Mouse (Mus musculus): ENCODE results near the gene Polr1a. TPM values are rescaled to one million over a fixed set of nuclear protein-coding genes. Genes with fewer than 3 reads are reported as not detected.

Gene Polr1a
- polyA plus RNA-seq, 1 experiment from 2014 or later: 42.0 TPM

GRCm38 (mm10) chr6:71990371-71990837 lies 81.6 kb downstream of the Polr1a start:
- Histone ChIP-seq H3K4me1 (peaks cover 39% of the 10 kb centered on the region), H3K27me3 (ENCODE audit: low read depth, poor library complexity, severe bottlenecking) (no peaks in the 10 kb centered on the region), H3K36me3 (no peaks in the 10 kb centered on the region), H3K27ac (peak overlapping the region; percentile 87), H3K4me3 (peak overlapping the region; percentile 18; the same call in 1 of the 2 replicates), H3K9me3 (replicated peaks) (no peaks in the 10 kb centered on the region)
- DNase-seq (ENCODE audit: low spot score): no peak
- 64% methylated on average over 8 of the region's 8 CpGs for WGBS

GRCm38 (mm10) chr6:71991190-71991932 lies 82.5 kb downstream of the Polr1a start:
- H3K27ac ChIP-seq: peak overlapping the region; percentile 87

GRCm38 (mm10) chr6:71991933-71992325 lies 83.1 kb downstream of the Polr1a start:
- no peaks in the 10 kb centered on the region for H3K9me3 ChIP-seq (replicated peaks)
- H3K4me1 ChIP-seq: peaks cover 39% of the 10 kb centered on the region
- H3K27me3 ChIP-seq (ENCODE audit: low read depth, poor library complexity, severe bottlenecking): no peaks in the 10 kb centered on the region
- DNase-seq (ENCODE audit: low spot score): no peak
- 86% methylated on average over 2 of the region's 2 CpGs for WGBS
- H3K4me3 ChIP-seq: no peak overlapping the region
- peak overlapping the region; percentile 87 for H3K27ac ChIP-seq
- no peaks in the 10 kb centered on the region for H3K36me3 ChIP-seq

More at GRCm38 (mm10) chr6:71991190-71991932, 82.5 kb downstream of the Polr1a start:
- no peaks in the 10 kb centered on the region for H3K27me3 ChIP-seq (ENCODE audit: low read depth, poor library complexity, severe bottlenecking)
- peaks cover 39% of the 10 kb centered on the region for H3K4me1 ChIP-seq
- DNase-seq (ENCODE audit: low spot score): no peak
- H3K4me3 ChIP-seq: no peak overlapping the region
- no peaks in the 10 kb centered on the region for H3K36me3 ChIP-seq
- 67% methylated on average over 8 of the region's 8 CpGs for WGBS
- H3K9me3 ChIP-seq (replicated peaks): no peaks in the 10 kb centered on the region

GRCm38 (mm10) chr6:71994004-71994403 lies 85.2 kb downstream of the Polr1a start:
- H3K27me3 ChIP-seq (ENCODE audit: low read depth, poor library complexity, severe bottlenecking): no peaks in the 10 kb centered on the region
- WGBS: 72% methylated on average over 4 of the region's 4 CpGs

GRCm38 (mm10) chr6:71995081-71995480 lies 86.2 kb downstream of the Polr1a start:
- H3K36me3 ChIP-seq: no peaks in the 10 kb centered on the region
- 92% methylated on average over 3 of the region's 3 CpGs for WGBS
- H3K4me3 ChIP-seq: no peak overlapping the region
- H3K4me1 ChIP-seq: peaks cover 23% of the 10 kb centered on the region
- no peaks in the 10 kb centered on the region for H3K27me3 ChIP-seq (ENCODE audit: low read depth, poor library complexity, severe bottlenecking)
- no peak for DNase-seq (ENCODE audit: low spot score)
- H3K9me3 ChIP-seq (replicated peaks): no peaks in the 10 kb centered on the region
- H3K27ac ChIP-seq: no peak overlapping the region

More at GRCm38 (mm10) chr6:71994004-71994403, 85.2 kb downstream of the Polr1a start:
- no peak for DNase-seq (ENCODE audit: low spot score)
- no peaks in the 10 kb centered on the region for H3K9me3 ChIP-seq (replicated peaks)
- no peak overlapping the region for H3K27ac ChIP-seq
- peaks cover 33% of the 10 kb centered on the region for H3K4me1 ChIP-seq
- H3K4me3 ChIP-seq: no peak overlapping the region
- H3K36me3 ChIP-seq: no peaks in the 10 kb centered on the region

- H3K27me3 ChIP-seq (ENCODE audit: low read depth, poor library complexity, severe bottlenecking): no peaks in the 10 kb centered on the region
- no peaks in the 10 kb centered on the region for H3K9me3 ChIP-seq (replicated peaks)
- no peak overlapping the region for H3K4me3 ChIP-seq
- 0 out of 2 replicates have a peak, but pooled peaks cover 3% of the 10 kb centered on the region for H3K4me1 ChIP-seq
- H3K36me3 ChIP-seq: no peaks in the 10 kb centered on the region
- WGBS: 94% methylated on average over 1 of the region's 1 CpGs
- no peak overlapping the region for H3K27ac ChIP-seq
- no peak for DNase-seq (ENCODE audit: low spot score)
Measured at GRCm38 (mm10) chr6:71997215-71997614, 88.4 kb downstream of the Polr1a start.

- WGBS: 84% methylated on average over 11 of the region's 11 CpGs
- Histone ChIP-seq H3K27me3 (ENCODE audit: low read depth, poor library complexity, severe bottlenecking) (no peaks in the 10 kb centered on the region), H3K27ac (no peak overlapping the region), H3K4me3 (no peak overlapping the region), H3K9me3 (replicated peaks) (no peaks in the 10 kb centered on the region), H3K36me3 (no peaks in the 10 kb centered on the region), H3K4me1 (no peaks in the 10 kb centered on the region)
- no peak for DNase-seq (ENCODE audit: low spot score)
Measured at GRCm38 (mm10) chr6:71999917-72000512, 91.2 kb downstream of the Polr1a start.

- no peak for DNase-seq (ENCODE audit: low spot score)
- no peaks in the 10 kb centered on the region for H3K4me1 ChIP-seq
- 95% methylated on average over 5 of the region's 5 CpGs for WGBS
- no peaks in the 10 kb centered on the region for H3K27me3 ChIP-seq (ENCODE audit: low read depth, poor library complexity, severe bottlenecking)
- no peaks in the 10 kb centered on the region for H3K9me3 ChIP-seq (replicated peaks)
- no peak overlapping the region for H3K4me3 ChIP-seq
- H3K36me3 ChIP-seq: no peaks in the 10 kb centered on the region
- no peak overlapping the region for H3K27ac ChIP-seq
Measured at GRCm38 (mm10) chr6:72001220-72001777, 92.4 kb downstream of the Polr1a start.

- H3K4me1 ChIP-seq: no peaks in the 10 kb centered on the region
- H3K27ac ChIP-seq: no peak overlapping the region
- H3K9me3 ChIP-seq (replicated peaks): no peaks in the 10 kb centered on the region
- DNase-seq (ENCODE audit: low spot score): no peak
- H3K36me3 ChIP-seq: no peaks in the 10 kb centered on the region
- 81% methylated on average over 3 of the region's 3 CpGs for WGBS
- H3K4me3 ChIP-seq: no peak overlapping the region
- H3K27me3 ChIP-seq (ENCODE audit: low read depth, poor library complexity, severe bottlenecking): no peaks in the 10 kb centered on the region
Measured at GRCm38 (mm10) chr6:72007411-72008212, 98.8 kb downstream of the Polr1a start.

- H3K9me3 ChIP-seq (replicated peaks): no peaks in the 10 kb centered on the region
- H3K4me1 ChIP-seq: no peaks in the 10 kb centered on the region
- 90% methylated on average over 4 of the region's 4 CpGs for WGBS
- H3K27me3 ChIP-seq (ENCODE audit: low read depth, poor library complexity, severe bottlenecking): no peaks in the 10 kb centered on the region
- no peak overlapping the region for H3K27ac ChIP-seq
- no peaks in the 10 kb centered on the region for H3K36me3 ChIP-seq
- DNase-seq (ENCODE audit: low spot score): no peak
- H3K4me3 ChIP-seq: no peak overlapping the region
Measured at GRCm38 (mm10) chr6:72008213-72008655, 99.4 kb downstream of the Polr1a start.

GRCm38 (mm10) chr6:72009454-72009853 lies 100.6 kb downstream of the Polr1a start:
- WGBS: 73% methylated on average over 1 of the region's 1 CpGs

GRCm38 (mm10) chr6:72014033-72014432 lies 105.2 kb downstream of the Polr1a start:
- no peaks in the 10 kb centered on the region for H3K27me3 ChIP-seq (ENCODE audit: low read depth, poor library complexity, severe bottlenecking)
- no peak overlapping the region for H3K27ac ChIP-seq
- no peak for DNase-seq (ENCODE audit: low spot score)
- no peaks in the 10 kb centered on the region for H3K9me3 ChIP-seq (replicated peaks)
- no peak overlapping the region for H3K4me3 ChIP-seq
- no peaks in the 10 kb centered on the region for H3K4me1 ChIP-seq
- 82% methylated on average over 4 of the region's 4 CpGs for WGBS
- no peaks in the 10 kb centered on the region for H3K36me3 ChIP-seq

More at GRCm38 (mm10) chr6:72009454-72009853, 100.6 kb downstream of the Polr1a start:
- Histone ChIP-seq H3K4me1 (no peaks in the 10 kb centered on the region), H3K9me3 (replicated peaks) (no peaks in the 10 kb centered on the region), H3K27me3 (ENCODE audit: low read depth, poor library complexity, severe bottlenecking) (no peaks in the 10 kb centered on the region), H3K27ac (no peak overlapping the region), H3K4me3 (no peak overlapping the region), H3K36me3 (no peaks in the 10 kb centered on the region)
- DNase-seq (ENCODE audit: low spot score): no peak
